Mouse (Mus musculus) myocyte (in vitro differentiated cells): Measurements from ENCODE around the gene Cyb561. TPM values are rescaled to one million over a fixed set of nuclear protein-coding genes. Genes with fewer than 3 reads are reported as not detected.

Experiments used
- H3K27me3 ChIP-seq: one replicate; pipeline ENCODE4 v1.6.1; 2011; ENCODE audit not compliant: control insufficient read depth, insufficient read depth, insufficient read length
- H3K36me3 ChIP-seq: one replicate; pipeline ENCODE4 v1.6.1; 2011; ENCODE audit not compliant: control insufficient read depth, insufficient read depth
- H3K4me2 ChIP-seq: one replicate; pipeline ENCODE4 v1.6.1; 2011; ENCODE audit warnings: low read depth, control low read depth
- H3K4me3 ChIP-seq: one replicate; pipeline ENCODE4 v1.5.1; 2011; ENCODE audit warnings: mild to moderate bottlenecking, control low read depth, moderate library complexity
- H3K79me2 ChIP-seq: one replicate; pipeline ENCODE4 v1.6.1; 2011; ENCODE audit not compliant: control insufficient read depth, insufficient read depth
- H3ac ChIP-seq: one replicate; pipeline ENCODE4 v1.6.1; 2011; ENCODE audit not compliant: control insufficient read depth, insufficient read length
- CEBPB ChIP-seq: IDR thresholded peaks from 2 replicates; pipeline ENCODE4 v1.6.1; 2011; ENCODE audit warnings: mild to moderate bottlenecking, moderate library complexity; ENCODE audit not compliant: poor library complexity, insufficient read depth, severe bottlenecking
- E2F4 ChIP-seq: IDR thresholded peaks from one replicate; pipeline ENCODE4 v1.6.1; 2011; ENCODE audit warnings: mild to moderate bottlenecking, control low read depth, moderate library complexity; ENCODE audit not compliant: insufficient read depth
- MAX ChIP-seq: IDR thresholded peaks from one replicate; pipeline ENCODE4 v1.6.1; 2011; ENCODE audit warnings: low read depth, mild to moderate bottlenecking, control low read depth
- MYOD1 ChIP-seq, 3 experiments: IDR thresholded peaks; one replicate each; pipeline ENCODE4 v1.6.1; 2011; ENCODE audit warnings: control low read depth in 2 of 3, low read depth in 2 of 3, mild to moderate bottlenecking in 2 of 3, moderate library complexity in 1 of 3; ENCODE audit not compliant: insufficient read length in 2 of 3, control insufficient read depth in 1 of 3
- MYOG ChIP-seq, 3 experiments: IDR thresholded peaks; one replicate each; pipeline ENCODE4 v1.6.1; 2011; ENCODE audit warnings: control low read depth in 2 of 3, low read depth in 2 of 3, mild to moderate bottlenecking in 2 of 3; ENCODE audit not compliant: insufficient read length in 2 of 3, control insufficient read depth in 1 of 3, insufficient read depth in 1 of 3
- POLR2A ChIP-seq: IDR thresholded peaks from one replicate; pipeline ENCODE4 v1.6.1; 2011; ENCODE audit warnings: low read depth, mild to moderate bottlenecking, control low read depth, moderate library complexity; ENCODE audit not compliant: insufficient read length
- POLR2AphosphoS2 ChIP-seq: IDR thresholded peaks from one replicate; pipeline ENCODE4 v1.6.1; 2011; ENCODE audit warnings: low read depth, control low read depth; ENCODE audit not compliant: insufficient read length
- REST ChIP-seq: IDR thresholded peaks from one replicate; pipeline ENCODE4 v1.6.1; 2011; ENCODE audit warnings: mild to moderate bottlenecking, control low read depth, moderate library complexity; ENCODE audit not compliant: insufficient read depth, insufficient read length
- SRF ChIP-seq: IDR thresholded peaks from one replicate; pipeline ENCODE4 v1.6.1; 2011; ENCODE audit warnings: low read depth; ENCODE audit not compliant: control insufficient read depth, insufficient read length
- TCF12 ChIP-seq: IDR thresholded peaks from one replicate; pipeline ENCODE4 v1.6.1; 2011; ENCODE audit warnings: mild to moderate bottlenecking, control low read depth; ENCODE audit not compliant: poor library complexity, insufficient read depth, severe bottlenecking
- TCF3 ChIP-seq: IDR thresholded peaks from one replicate; pipeline ENCODE4 v1.6.1; 2011; ENCODE audit warnings: low read depth, control low read depth; ENCODE audit not compliant: insufficient read length
- USF1 ChIP-seq: IDR thresholded peaks from one replicate; pipeline ENCODE4 v1.6.1; 2011; ENCODE audit warnings: low read depth, mild to moderate bottlenecking, control low read depth, moderate library complexity
- polyA plus RNA-seq: library from polyadenylated mRNA; unstranded; fragments of >200 nt; fragmentation: generic; extraction: Trizol; gene quantifications from one replicate; pipeline ENCODE4 v1.2.1, GENCODE M21; 2012; ENCODE audit warnings: missing spikeins

Cyb561 gene
- polyA plus RNA-seq, 1 experiment = 1.5 TPM

DNA sequence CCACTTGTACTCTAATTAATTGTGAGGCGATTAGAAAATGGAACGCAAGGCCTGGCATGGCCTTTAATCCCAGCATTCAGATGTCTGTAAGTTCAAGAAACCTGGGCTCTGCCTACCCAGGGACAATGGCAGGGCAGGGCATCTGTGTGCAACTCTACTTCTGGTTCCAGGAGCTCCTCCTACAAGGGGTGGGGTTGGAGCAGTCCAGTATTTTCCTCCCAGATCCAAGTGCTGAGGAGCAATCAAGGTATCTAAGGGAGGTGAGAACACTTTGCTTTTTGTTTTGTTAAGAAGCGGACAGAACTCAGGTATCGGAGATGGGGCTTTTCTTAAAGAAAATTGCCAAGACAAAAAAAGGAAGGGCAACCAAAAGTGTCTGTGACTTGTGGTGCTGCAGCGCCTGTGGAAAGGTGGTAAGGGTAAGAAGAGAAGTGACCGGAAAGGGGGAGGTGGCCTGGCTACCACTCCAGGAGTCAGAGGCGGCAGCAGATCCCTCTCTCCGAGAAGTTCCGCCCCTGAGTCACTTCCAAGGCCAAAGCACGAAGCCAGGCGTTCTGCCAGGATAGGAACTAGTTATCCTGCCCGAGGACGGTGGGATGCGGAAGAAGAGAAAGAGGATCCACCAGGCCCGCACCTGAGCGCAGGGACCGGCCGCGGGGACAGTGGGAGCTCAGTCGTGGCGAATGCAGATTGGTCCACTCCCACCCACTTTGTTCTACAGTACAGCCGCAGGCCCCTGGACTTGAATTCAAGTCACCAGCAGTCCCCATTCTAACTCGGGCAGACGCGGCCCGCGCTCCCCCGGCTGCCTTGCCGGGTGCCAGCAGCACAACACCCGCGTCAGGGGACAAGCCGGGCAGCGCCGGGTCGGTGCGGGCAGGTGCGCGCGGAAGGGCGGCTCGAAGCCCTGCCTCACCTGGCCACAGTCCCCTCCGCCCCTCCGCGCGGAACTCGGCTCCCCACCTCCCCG is 9.7 kb downstream of the Cyb561 start:
- H3K4me2 ChIP-seq = peak overlapping the region; percentile 86
- H3K36me3 ChIP-seq = no peaks in the 10 kb centered on the region
- TF ChIP-seq MYOD1 (IDR thresholded peaks at IDR 0.05; ENCODE audit: control insufficient read depth in 1 of 3, insufficient read length in 2 of 3, low read depth in 2 of 3) (peak in 1 of 3 experiments; percentile 16), POLR2AphosphoS2 (no peak), MAX (no peak), TCF3 (no peak)
- H3K4me3 ChIP-seq = peak overlapping the region; percentile 13
- H3K27me3 ChIP-seq = no peaks in the 10 kb centered on the region
- H3ac ChIP-seq = peak overlapping the region; percentile 2
- no peaks in the 10 kb centered on the region for H3K79me2 ChIP-seq

DNA sequence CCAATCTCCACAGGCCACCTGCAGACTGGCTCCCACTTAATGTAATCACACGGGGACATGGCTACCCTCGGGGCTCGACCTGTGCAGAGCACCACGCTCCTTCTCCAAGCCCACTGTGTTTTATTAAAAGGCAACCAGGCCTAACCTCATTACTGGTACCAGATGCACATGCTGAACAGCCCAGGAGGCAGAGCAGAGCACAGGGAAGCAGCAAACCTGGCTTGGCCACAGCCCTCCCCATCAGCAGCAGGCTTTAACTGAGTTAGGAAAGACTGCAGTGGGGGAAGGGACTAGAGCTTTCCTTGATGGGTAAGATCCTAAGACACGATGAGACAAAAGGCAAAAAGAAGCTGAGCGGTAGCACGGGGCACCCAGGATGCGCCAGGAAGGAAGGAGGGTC is 11.2 kb downstream of the Cyb561 start:
- H3K79me2 ChIP-seq = no peaks in the 10 kb centered on the region
- H3K27me3 ChIP-seq = no peaks in the 10 kb centered on the region
- no peak overlapping the region for H3K4me3 ChIP-seq
- H3ac ChIP-seq = no peak overlapping the region
- no peak overlapping the region for H3K4me2 ChIP-seq
- H3K36me3 ChIP-seq = no peaks in the 10 kb centered on the region
- TF ChIP-seq POLR2AphosphoS2 = no peak
- no peak for TF ChIP-seq E2F4
- no peak for TF ChIP-seq USF1
- TF ChIP-seq MYOD1 (IDR thresholded peaks at IDR 0.05; ENCODE audit: control insufficient read depth in 1 of 3, insufficient read length in 2 of 3, low read depth in 2 of 3) = no peak
- TF ChIP-seq POLR2A = no peak
- TF ChIP-seq TCF3 = no peak
- TF ChIP-seq CEBPB = no peak
- TF ChIP-seq MYOG (IDR thresholded peaks at IDR 0.05; ENCODE audit: control insufficient read depth in 1 of 3, insufficient read depth in 1 of 3, insufficient read length in 2 of 3, low read depth in 2 of 3) = no peak
- no peak for TF ChIP-seq TCF12
- TF ChIP-seq MAX = no peak
- no peak for TF ChIP-seq SRF
- TF ChIP-seq REST = no peak

DNA sequence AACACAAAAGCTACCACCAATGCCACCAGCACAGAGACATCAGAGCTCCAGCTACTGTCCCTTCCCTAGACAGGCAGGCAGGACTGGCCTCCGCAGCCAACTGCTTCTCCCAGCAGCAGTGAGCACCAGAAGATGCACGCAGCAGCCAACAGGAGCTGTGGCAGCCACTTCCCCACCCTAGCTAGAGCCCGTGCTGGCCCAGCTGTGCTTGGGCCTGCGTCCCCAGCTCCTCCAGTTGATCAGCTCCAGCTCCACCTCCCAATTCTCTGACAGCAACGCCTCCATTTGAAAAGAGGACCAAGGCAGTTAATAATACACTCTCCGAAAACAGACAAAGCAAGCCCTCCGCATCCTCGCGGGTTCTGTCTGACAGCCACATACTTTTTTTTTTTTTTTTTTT is 14.4 kb downstream of the Cyb561 start:
- H3K27me3 ChIP-seq = no peaks in the 10 kb centered on the region
- no peak overlapping the region for H3ac ChIP-seq
- no peak overlapping the region for H3K4me2 ChIP-seq
- no peaks in the 10 kb centered on the region for H3K79me2 ChIP-seq
- TF ChIP-seq MYOD1 (IDR thresholded peaks at IDR 0.05; ENCODE audit: control insufficient read depth in 1 of 3, insufficient read length in 2 of 3, low read depth in 2 of 3) = no peak
- no peaks in the 10 kb centered on the region for H3K36me3 ChIP-seq
- no peak overlapping the region for H3K4me3 ChIP-seq

DNA sequence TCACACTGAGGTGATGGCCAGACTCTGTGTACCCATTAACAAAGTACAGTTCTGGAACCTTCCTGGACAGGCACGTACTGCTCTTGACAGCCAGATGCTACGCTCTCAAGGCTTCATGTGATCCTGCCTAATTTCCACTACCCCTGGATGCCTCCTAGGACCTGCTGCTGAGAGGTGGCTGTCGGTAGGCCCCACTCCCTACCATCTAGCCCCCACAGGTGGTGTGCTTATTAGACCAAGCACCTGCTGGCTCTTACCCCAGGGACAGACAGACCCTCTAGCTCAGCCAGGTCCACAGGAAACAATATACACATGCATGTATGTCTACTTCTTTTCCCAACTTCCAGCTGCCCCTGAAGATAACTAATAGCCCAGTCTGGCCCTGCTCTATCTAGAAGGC is 16.2 kb downstream of the Cyb561 start:
- Histone ChIP-seq H3K4me2 (no peak overlapping the region), H3ac (no peak overlapping the region), H3K36me3 (no peaks in the 10 kb centered on the region), H3K27me3 (no peaks in the 10 kb centered on the region), H3K79me2 (no peaks in the 10 kb centered on the region), H3K4me3 (no peak overlapping the region)
- no peak for TF ChIP-seq POLR2AphosphoS2
- no peak for TF ChIP-seq POLR2A
- TF ChIP-seq MYOD1 (IDR thresholded peaks at IDR 0.05; ENCODE audit: control insufficient read depth in 1 of 3, insufficient read length in 2 of 3, low read depth in 2 of 3) = no peak
- no peak for TF ChIP-seq USF1
- no peak for TF ChIP-seq MYOG (IDR thresholded peaks at IDR 0.05; ENCODE audit: control insufficient read depth in 1 of 3, insufficient read depth in 1 of 3, insufficient read length in 2 of 3, low read depth in 2 of 3)
- TF ChIP-seq SRF = no peak
- no peak for TF ChIP-seq TCF3
- no peak for TF ChIP-seq TCF12
- TF ChIP-seq MAX = no peak
- no peak for TF ChIP-seq REST

DNA sequence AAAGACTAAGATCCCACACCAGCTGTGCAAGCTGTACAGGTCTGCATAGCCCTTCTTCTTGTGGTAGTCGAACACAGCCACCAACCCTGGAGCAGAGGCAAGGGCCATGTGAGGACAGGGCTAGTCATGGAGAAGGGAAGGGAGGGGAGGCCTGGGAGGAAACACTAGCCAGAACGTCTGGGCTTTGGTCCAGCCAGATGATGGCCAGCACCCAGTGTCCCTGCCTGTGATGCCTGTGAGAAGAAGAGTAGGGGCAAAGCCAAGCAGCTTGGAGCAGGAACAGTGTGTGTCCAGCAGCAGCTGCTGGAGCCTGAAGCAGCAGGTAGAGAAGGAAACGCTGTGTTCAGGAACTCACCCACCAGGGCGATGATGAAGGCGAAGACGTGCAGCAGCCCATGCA is 16.9 kb downstream of the Cyb561 start:
- no peaks in the 10 kb centered on the region for H3K36me3 ChIP-seq
- no peak overlapping the region for H3ac ChIP-seq
- TF ChIP-seq CEBPB (no peak), SRF (no peak), MAX (no peak), E2F4 (no peak), POLR2AphosphoS2 (no peak), USF1 (no peak), POLR2A (no peak), TCF3 (no peak), TCF12 (no peak), MYOG (IDR thresholded peaks at IDR 0.05; ENCODE audit: control insufficient read depth in 1 of 3, insufficient read depth in 1 of 3, insufficient read length in 2 of 3, low read depth in 2 of 3) (no peak), MYOD1 (IDR thresholded peaks at IDR 0.05; ENCODE audit: control insufficient read depth in 1 of 3, insufficient read length in 2 of 3, low read depth in 2 of 3) (no peak), REST (no peak)
- H3K4me3 ChIP-seq = no peak overlapping the region
- H3K4me2 ChIP-seq = no peak overlapping the region
- no peaks in the 10 kb centered on the region for H3K27me3 ChIP-seq
- H3K79me2 ChIP-seq = no peaks in the 10 kb centered on the region
